Mouse (Mus musculus) heart, embryonic 10.5 days (tissue): ENCODE measurements around the gene Aldh1l2. TPM values are rescaled to one million over a fixed set of nuclear protein-coding genes. Genes with fewer than 3 reads are reported as not detected.

Experiments
- DNase-seq: peaks from one replicate; pipeline ENCODE4 v3.0.0-alpha.2; 2017; ENCODE audit warnings: low spot score
- H3K27ac ChIP-seq: fragments of 300-500 bp; sonication (generic); 2 replicates; pipeline ENCODE4 v1.5.1; 2016; ENCODE audit warnings: mild to moderate bottlenecking
- H3K27me3 ChIP-seq: fragments of 300-500 bp; sonication (generic); 2 replicates; pipeline ENCODE4 v1.6.1; 2016; ENCODE audit warnings: mild to moderate bottlenecking; ENCODE audit not compliant: poor library complexity, insufficient read depth, severe bottlenecking
- H3K36me3 ChIP-seq: fragments of 300-500 bp; sonication (generic); 2 replicates; pipeline ENCODE4 v1.6.1; 2016; ENCODE audit warnings: mild to moderate bottlenecking, moderate library complexity
- H3K4me1 ChIP-seq: fragments of 300-500 bp; sonication (generic); 2 replicates; pipeline ENCODE4 v1.6.1; 2016; ENCODE audit warnings: mild to moderate bottlenecking
- H3K4me3 ChIP-seq: fragments of 300-500 bp; sonication (generic); 2 replicates; pipeline ENCODE4 v1.5.1; 2016; ENCODE audit warnings: mild to moderate bottlenecking, moderate library complexity
- H3K9me3 ChIP-seq: fragments of 300-500 bp; sonication (generic); 2 replicates; pipeline ENCODE4 v1.6.1; 2016; ENCODE audit warnings: mild to moderate bottlenecking, moderate library complexity
- WGBS: fragments of 180-500 bp; shearing (Covaris S2); methylation state at CpG from one replicate; pipeline ENCODE4 v1.1.7; 2016; 5-methylcytosine and 5-hydroxymethylcytosine counted together
- polyA plus RNA-seq: library from polyadenylated mRNA; unstranded; fragments of >200 nt; fragmentation: Nextera tagmentation; extraction: Ambion mirVana; gene quantifications from 2 replicates; pipeline ENCODE4 v1.2.1, GENCODE M21; 2016

The Aldh1l2 gene
- 3.7 and 8.6 TPM in 2 replicates for polyA plus RNA-seq

DNA sequence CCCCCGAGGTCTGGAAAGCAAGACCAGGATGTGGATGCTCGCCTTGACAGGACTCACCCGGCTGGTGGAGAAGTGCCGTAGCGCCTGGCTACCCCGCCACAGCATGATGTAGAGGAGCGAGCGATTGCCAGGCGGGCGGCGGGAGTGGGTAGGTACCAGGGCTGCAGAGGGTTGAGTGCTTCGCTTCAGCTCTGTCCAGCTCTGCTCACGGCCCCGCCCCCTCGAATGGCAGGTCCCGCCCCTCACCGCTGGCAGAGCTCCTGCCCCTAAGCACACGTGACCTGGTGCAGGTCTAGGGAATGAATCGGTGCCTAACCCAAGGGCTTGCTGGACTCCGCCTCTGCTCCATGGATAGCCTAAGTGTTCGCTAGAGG, at the start of gene Aldh1l2:
Gene Aldh1l2, minus strand, starts transcription at position 231 of the 374 bp plus-strand sequence.
- peak within 1 kb of the TSS; percentile 79 for H3K4me3 ChIP-seq
- peak within 1 kb of the TSS; percentile 76 for H3K27ac ChIP-seq
- H3K4me1 ChIP-seq = peaks cover 7% of the 10 kb centered on the region
- peaks cover 6% of the 10 kb centered on the region; the same call in 1 of the 2 replicates for H3K27me3 ChIP-seq
- H3K9me3 ChIP-seq = no peaks in the 10 kb centered on the region
- H3K36me3 ChIP-seq = 0 out of 2 replicates have a peak, but pooled peaks cover 2% of the 10 kb centered on the region
- WGBS = under 1% methylated on average over 21 of the region's 21 CpGs
- DNase-seq = peak; percentile 91

GRCm38 (mm10) chr10:83565449-83566441, 31.8 kb upstream of the Aldh1l2 start:
- WGBS = 95% methylated on average over 7 of the region's 7 CpGs
- peaks cover 19% of the 10 kb centered on the region for H3K4me1 ChIP-seq
- H3K4me3 ChIP-seq = no peak overlapping the region
- H3K9me3 ChIP-seq = no peaks in the 10 kb centered on the region
- DNase-seq = no peak
- H3K36me3 ChIP-seq = peaks cover 91% of the 10 kb centered on the region
- no peaks in the 10 kb centered on the region for H3K27me3 ChIP-seq
- H3K27ac ChIP-seq = no peak overlapping the region

GRCm38 (mm10) chr10:83563005-83563404, 29.1 kb upstream of the Aldh1l2 start:
- Histone ChIP-seq H3K27ac (no peak overlapping the region), H3K4me1 (peaks cover 20% of the 10 kb centered on the region), H3K27me3 (no peaks in the 10 kb centered on the region), H3K9me3 (no peaks in the 10 kb centered on the region), H3K36me3 (peaks cover 87% of the 10 kb centered on the region), H3K4me3 (no peak overlapping the region)
- no peak for DNase-seq

DNA sequence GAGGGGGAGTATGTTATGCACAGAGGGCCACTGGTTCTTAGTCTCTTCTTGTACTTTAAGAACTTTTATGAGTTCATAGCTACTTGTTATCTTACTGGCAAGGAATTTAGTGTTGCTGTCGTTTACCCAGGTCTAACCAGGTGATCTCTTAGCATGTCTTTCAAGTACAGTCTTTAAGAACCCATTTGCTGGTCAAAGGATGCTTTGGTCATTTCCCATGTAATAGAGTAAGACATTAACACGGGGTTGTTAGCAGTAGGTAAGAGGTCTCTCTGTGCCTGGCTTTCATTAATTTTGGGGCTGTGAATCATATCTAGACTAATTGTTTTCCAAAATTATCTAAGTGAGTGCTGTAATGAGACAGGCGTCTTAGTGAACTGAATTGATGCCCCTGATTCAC, 11.4 kb upstream of the Aldh1l2 start:
- no peak overlapping the region for H3K27ac ChIP-seq
- H3K9me3 ChIP-seq = no peaks in the 10 kb centered on the region
- H3K36me3 ChIP-seq = peaks cover 25% of the 10 kb centered on the region
- WGBS = 76% methylated on average over 3 of the region's 3 CpGs
- DNase-seq = no peak
- no peaks in the 10 kb centered on the region for H3K27me3 ChIP-seq
- peaks cover 12% of the 10 kb centered on the region for H3K4me1 ChIP-seq
- no peak overlapping the region for H3K4me3 ChIP-seq

DNA sequence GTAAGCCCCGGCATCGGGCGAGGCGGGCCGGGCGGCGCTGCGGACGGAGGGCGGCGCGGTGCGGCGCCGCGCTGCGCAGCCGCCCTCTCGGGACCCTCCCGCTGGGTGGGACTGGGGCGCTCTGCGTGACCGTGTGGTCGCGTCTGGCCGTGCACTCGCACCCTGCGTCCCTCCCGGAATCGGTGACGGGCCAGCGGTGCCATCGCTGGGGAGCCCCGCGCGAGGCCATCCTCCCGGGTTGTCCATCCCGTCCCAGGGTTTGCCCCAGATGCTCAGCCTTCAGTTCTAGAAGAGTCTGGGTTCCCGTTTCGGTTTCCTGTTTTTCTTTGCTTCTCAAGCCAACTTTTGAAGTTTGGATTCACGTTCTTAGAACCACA, 10.2 kb upstream of the Aldh1l2 start:
- H3K9me3 ChIP-seq = no peaks in the 10 kb centered on the region
- H3K36me3 ChIP-seq = peaks cover 12% of the 10 kb centered on the region
- H3K4me1 ChIP-seq = peaks cover 16% of the 10 kb centered on the region
- H3K4me3 ChIP-seq = peak overlapping the region; percentile 89
- no peaks in the 10 kb centered on the region for H3K27me3 ChIP-seq
- DNase-seq = peak; percentile 87
- WGBS = 0% methylated on average over 28 of the region's 41 CpGs
- peak overlapping the region; percentile 97 for H3K27ac ChIP-seq

DNA sequence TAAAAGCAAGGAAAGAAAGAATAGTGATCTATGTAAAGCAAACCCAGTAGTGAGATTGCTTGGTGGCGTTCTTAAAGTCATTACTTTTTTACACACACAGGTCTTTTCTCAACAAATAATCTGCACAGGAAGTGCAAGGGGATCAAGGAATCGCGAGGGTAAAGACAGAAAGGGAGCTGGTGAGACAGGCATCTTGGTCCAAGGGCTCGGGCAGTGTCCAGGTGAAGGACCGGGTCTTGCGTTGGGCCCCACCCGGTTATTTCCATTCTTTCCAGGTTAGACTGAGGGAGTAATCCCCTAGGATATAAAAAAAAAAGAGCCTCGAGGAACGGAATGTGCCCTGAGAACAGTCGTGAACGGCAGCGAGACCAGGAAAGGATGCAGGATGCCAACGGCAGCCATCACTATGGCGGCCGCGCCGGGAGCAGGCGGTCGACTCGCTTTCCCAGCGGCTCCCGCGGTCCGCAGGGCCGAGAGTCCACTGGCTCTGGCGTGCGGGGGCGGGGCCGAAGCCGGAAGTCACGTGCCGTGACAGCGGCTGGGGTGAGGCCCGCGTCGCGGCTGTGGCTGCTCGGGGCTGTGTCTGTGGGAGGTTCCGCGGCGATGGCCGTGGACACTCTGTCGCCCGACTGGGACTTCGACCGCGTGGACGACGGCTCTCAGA, 9.6 kb upstream of the Aldh1l2 start, which contains the start of gene Washc4:
Gene Washc4, plus strand, starts transcription at position 314 of the 664 bp plus-strand sequence.
- peak; percentile 96 for DNase-seq
- Histone ChIP-seq H3K9me3 (no peaks in the 10 kb centered on the region), H3K27me3 (no peaks in the 10 kb centered on the region), H3K27ac (peak within 1 kb of the TSS; percentile 97), H3K4me1 (peaks cover 16% of the 10 kb centered on the region), H3K4me3 (peak within 1 kb of the TSS; percentile 89), H3K36me3 (peaks cover 11% of the 10 kb centered on the region)
- WGBS = 3% methylated on average over 49 of the region's 49 CpGs

DNA sequence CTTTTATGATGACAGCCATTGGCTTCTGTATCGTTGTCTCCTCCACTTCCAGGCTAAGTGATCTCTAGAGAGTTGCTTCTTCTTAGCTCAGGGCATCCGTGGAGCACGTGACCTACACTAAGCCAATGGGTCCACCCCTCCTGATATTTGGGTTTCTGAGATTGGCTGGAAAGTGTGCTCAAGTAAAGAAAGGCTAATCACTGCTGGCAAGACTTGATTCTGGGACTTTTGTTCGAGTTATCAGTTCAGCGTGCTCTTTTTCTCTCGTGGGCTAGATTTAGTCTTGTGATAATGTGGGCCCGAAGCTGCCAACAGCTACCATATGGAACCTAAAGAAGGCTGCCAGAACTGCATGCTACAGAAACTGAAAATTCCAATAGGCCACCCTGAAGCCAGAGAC, 8.3 kb upstream of the Aldh1l2 start:
- WGBS = 78% methylated on average over 7 of the region's 7 CpGs
- H3K27me3 ChIP-seq = peaks cover 2% of the 10 kb centered on the region; the same call in 1 of the 2 replicates
- H3K27ac ChIP-seq = no peak overlapping the region
- peaks cover 16% of the 10 kb centered on the region for H3K4me1 ChIP-seq
- no peaks in the 10 kb centered on the region for H3K9me3 ChIP-seq
- 0 out of 2 replicates have a peak, but pooled peaks cover under 1% of the 10 kb centered on the region for H3K36me3 ChIP-seq
- no peak for DNase-seq
- H3K4me3 ChIP-seq = no peak overlapping the region

GRCm38 (mm10) chr10:83540092-83540491, 6.2 kb upstream of the Aldh1l2 start:
- Histone ChIP-seq H3K27ac (no peak overlapping the region), H3K27me3 (peaks cover 6% of the 10 kb centered on the region; the same call in 1 of the 2 replicates), H3K36me3 (no peaks in the 10 kb centered on the region), H3K9me3 (no peaks in the 10 kb centered on the region), H3K4me3 (no peak overlapping the region), H3K4me1 (peaks cover 12% of the 10 kb centered on the region)
- 19% methylated on average over 3 of the region's 3 CpGs for WGBS
- DNase-seq = no peak

DNA sequence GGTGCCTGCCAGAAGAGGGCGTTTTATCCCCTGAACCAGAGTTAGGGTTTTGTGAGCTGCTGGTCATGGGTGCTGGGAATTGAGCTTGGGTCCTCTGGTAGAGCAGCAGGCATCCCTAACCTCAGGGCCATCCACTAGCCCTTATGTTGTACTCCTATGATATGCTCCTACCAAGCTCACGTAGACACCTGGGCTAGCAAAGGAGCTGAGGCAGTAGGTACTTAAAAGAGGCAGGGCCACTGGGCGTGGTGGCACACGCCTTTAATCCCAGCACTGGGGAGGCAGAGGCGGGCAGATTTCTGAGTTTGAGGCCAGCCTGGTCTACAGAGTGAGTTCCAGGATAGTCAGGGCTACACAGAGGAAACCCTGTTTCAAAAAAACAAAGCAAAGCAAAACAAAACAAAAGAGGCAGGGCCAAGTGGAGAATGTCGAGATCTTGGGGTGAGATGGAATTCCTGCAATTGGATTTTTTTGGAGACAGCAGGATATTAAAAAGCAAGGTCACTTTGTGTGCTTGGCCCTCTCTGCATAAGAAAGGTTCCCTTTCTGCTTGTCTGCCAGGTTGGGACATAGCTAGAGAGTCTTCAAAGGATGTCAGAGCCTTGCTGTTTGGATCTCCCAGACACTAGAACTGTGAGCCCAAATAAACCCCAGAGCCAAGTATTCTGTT, 5.5 kb upstream of the Aldh1l2 start:
- Histone ChIP-seq H3K27me3 (peaks cover 6% of the 10 kb centered on the region; the same call in 1 of the 2 replicates), H3K27ac (no peak overlapping the region), H3K4me3 (no peak overlapping the region), H3K4me1 (0 out of 2 replicates have a peak, but pooled peaks cover 8% of the 10 kb centered on the region), H3K9me3 (no peaks in the 10 kb centered on the region), H3K36me3 (no peaks in the 10 kb centered on the region)
- no peak for DNase-seq
- 74% methylated on average over 6 of the region's 6 CpGs for whole genome bisulfite sequencing

DNA sequence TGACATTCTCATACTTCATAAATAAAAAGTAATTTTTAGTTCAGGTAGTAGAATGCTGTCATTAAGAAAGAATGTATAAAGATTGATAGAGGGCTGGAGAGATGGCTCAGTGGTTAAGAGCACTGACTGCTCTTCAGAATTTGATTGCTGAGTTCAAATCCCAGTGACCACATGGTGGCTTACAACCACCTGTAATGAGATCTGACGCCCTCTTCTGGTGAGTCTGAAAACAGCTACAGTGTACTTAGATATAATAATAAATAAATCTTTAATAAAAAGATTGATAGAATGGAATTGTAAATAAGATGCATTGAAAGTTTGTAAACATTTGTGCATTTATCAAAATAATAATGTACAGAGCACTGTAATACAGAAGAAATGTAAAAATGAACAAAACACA, 2.5 kb upstream of the Aldh1l2 start:
- WGBS = 2% methylated on average over 1 of the region's 1 CpGs
- H3K4me1 ChIP-seq = peaks cover 15% of the 10 kb centered on the region
- H3K4me3 ChIP-seq = no peak overlapping the region
- no peak overlapping the region for H3K27ac ChIP-seq
- DNase-seq = no peak
- H3K27me3 ChIP-seq = peaks cover 6% of the 10 kb centered on the region; the same call in 1 of the 2 replicates
- H3K36me3 ChIP-seq = no peaks in the 10 kb centered on the region
- no peaks in the 10 kb centered on the region for H3K9me3 ChIP-seq

GRCm38 (mm10) chr10:83533258-83533909, 556 bp downstream of the Aldh1l2 start:
- Histone ChIP-seq H3K27me3 (peaks cover 6% of the 10 kb centered on the region; the same call in 1 of the 2 replicates), H3K4me1 (peaks cover 7% of the 10 kb centered on the region), H3K27ac (peak overlapping the region; percentile 76), H3K9me3 (no peaks in the 10 kb centered on the region), H3K4me3 (peak overlapping the region; percentile 79), H3K36me3 (0 out of 2 replicates have a peak, but pooled peaks cover 2% of the 10 kb centered on the region)
- 2% methylated on average over 27 of the region's 27 CpGs for WGBS
- no peak for DNase-seq

- Histone ChIP-seq H3K4me3 (no peak overlapping the region), H3K9me3 (no peaks in the 10 kb centered on the region), H3K27ac (no peak overlapping the region), H3K36me3 (0 out of 2 replicates have a peak, but pooled peaks cover 2% of the 10 kb centered on the region), H3K27me3 (no peaks in the 10 kb centered on the region), H3K4me1 (peaks cover 7% of the 10 kb centered on the region)
- 82% methylated on average over 6 of the region's 6 CpGs for WGBS
- DNase-seq = no peak
These were observed 3.5 kb downstream of the Aldh1l2 start for GRCm38 (mm10) chr10:83530384-83530967.
